8 mouse cellular contexts compared by ENCODE assay signal in the genomic region with DNA sequence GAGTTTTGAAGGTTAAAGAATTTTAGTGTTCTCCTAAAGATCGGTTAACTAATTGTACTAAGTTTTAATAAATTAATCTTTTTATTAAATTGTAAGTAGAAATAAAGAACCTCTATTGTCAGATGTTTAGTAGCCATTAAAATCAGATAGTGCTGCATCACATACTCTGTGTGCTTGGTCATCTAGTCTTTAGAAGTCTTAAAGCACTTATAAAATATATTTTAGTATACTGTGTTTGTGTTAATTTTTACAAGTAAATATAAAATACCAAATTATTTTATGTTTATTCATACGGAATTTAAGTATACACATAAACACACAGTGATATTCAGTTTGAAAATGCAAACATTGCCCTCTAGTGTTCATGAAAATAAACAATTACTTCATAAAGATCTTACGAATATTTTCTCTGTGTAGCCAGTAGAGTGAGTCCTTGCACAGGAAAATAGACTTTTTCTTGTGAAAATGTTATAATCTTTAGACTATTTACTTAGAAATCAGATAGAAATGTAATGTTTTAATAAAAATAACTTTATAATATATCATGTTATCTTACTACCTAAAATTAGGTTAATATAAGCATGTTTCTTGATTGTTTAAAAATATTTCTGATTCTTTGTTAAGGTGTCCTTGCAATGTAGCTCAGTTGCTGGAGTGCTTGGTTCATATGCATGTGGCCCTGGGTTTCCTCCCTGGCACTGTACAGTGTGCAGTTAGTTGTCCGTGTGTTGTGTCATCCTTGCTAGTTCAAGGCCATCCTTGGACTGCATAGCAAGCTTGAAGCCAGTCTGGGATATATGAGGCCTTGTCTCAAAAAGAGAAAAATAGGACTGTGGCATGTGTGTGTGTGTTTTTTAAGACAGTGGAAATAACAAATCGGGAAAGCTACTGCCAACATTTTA. TPM values are rescaled to one million over a fixed set of nuclear protein-coding genes. Genes with fewer than 3 reads are reported as not detected.
DNase-seq lines count a peak whose midpoint lies in the region; ATAC-seq lines count a peak whose summit lies in the region.

No protein-coding gene starts in this region.

- 86% methylated on average over 5 of the region's 5 CpGs for WGBS in neural tube, embryonic 11.5 days
- 71% methylated on average over 5 of the region's 5 CpGs for WGBS in kidney, embryonic 16.5 days

- peak; percentile 55 for DNase-seq in cerebellum, adult 9-10 months
- DNase-seq in cerebellum, adult 18-20 months: no peak
- DNase-seq in neural tube, embryonic 11.5 days (ENCODE audit: low spot score): no peak
- no peak for DNase-seq in neural tube, embryonic 10.5 days (ENCODE audit: extremely low spot score, low spot score)
- DNase-seq in induced T-regulatory cell, adult 2 months (ENCODE audit: low read depth): peak; percentile 69
- DNase-seq in urinary bladder, postnatal 36 days (ENCODE audit: low spot score in 2 of 2): no peak
- DNase-seq in cerebellum, adult 11-12 months: no peak

- no peaks in the 10 kb centered on the region for H3K27me3 ChIP-seq in neural tube, embryonic 11.5 days (ENCODE audit: control insufficient read depth, insufficient read depth, low read length)
- H3K27me3 ChIP-seq in kidney, embryonic 16.5 days (ENCODE audit: insufficient read depth, low read length): no peaks in the 10 kb centered on the region

- no peaks in the 10 kb centered on the region for H3K4me1 ChIP-seq in neural tube, embryonic 11.5 days (ENCODE audit: control insufficient read depth, insufficient read depth, low read length)
- H3K4me1 ChIP-seq in kidney, embryonic 16.5 days (ENCODE audit: insufficient read depth, low read length): no peaks in the 10 kb centered on the region

- peak; percentile 60; the same call in 1 of the 2 replicates for ATAC-seq in neural tube, embryonic 11.5 days (ENCODE audit: insufficient read depth, low FRiP score, low TSS enrichment)
- no peak for ATAC-seq in kidney, embryonic 16.5 days (ENCODE audit: low FRiP score, low TSS enrichment)

- H3K27ac ChIP-seq in neural tube, embryonic 11.5 days (ENCODE audit: low read depth, low read length): no peak overlapping the region
- no peak overlapping the region for H3K27ac ChIP-seq in kidney, embryonic 16.5 days (ENCODE audit: low read length)

- H3K4me2 ChIP-seq in neural tube, embryonic 11.5 days (ENCODE audit: low read depth): no peak overlapping the region
- no peak overlapping the region for H3K4me2 ChIP-seq in kidney, embryonic 16.5 days (replicated peaks; ENCODE audit: low read depth, low read length)

- no peak overlapping the region for H3K9ac ChIP-seq in neural tube, embryonic 11.5 days (ENCODE audit: low read length)
- H3K9ac ChIP-seq in kidney, embryonic 16.5 days (replicated peaks; ENCODE audit: low read length): no peak overlapping the region

- no peaks in the 10 kb centered on the region for H3K36me3 ChIP-seq in neural tube, embryonic 11.5 days (ENCODE audit: control insufficient read depth, insufficient read depth, low read length)
- H3K36me3 ChIP-seq in kidney, embryonic 16.5 days (ENCODE audit: insufficient read depth, low read length): peaks cover 6% of the 10 kb centered on the region; the same call in 1 of the 2 replicates

- H3K4me3 ChIP-seq in neural tube, embryonic 11.5 days (ENCODE audit: low read depth, low read length): no peak overlapping the region
- H3K4me3 ChIP-seq in kidney, embryonic 16.5 days (ENCODE audit: low read length): no peak overlapping the region

- H3K9me3 ChIP-seq in neural tube, embryonic 11.5 days (ENCODE audit: control insufficient read depth, low read length): no peaks in the 10 kb centered on the region
- no peaks in the 10 kb centered on the region for H3K9me3 ChIP-seq in kidney, embryonic 16.5 days (ENCODE audit: low read length)

RNA-seq across cellular contexts. Expression of a gene that starts 13.1 kb away (rescaled TPM):
- 59.0 and 61.9 TPM in 2 replicates for polyA plus RNA-seq in neural tube, embryonic 11.5 days (2014; fragmentation: Nextera tagmentation; extraction: Ambion mirVana)
- 47.3 and 49.8 TPM in 2 replicates for polyA plus RNA-seq in kidney, embryonic 16.5 days (2015; fragmentation: Nextera tagmentation; extraction: Ambion mirVana)

RNA-seq across cellular contexts. Expression of a gene that starts 13.5 kb away (rescaled TPM):
- polyA plus RNA-seq in neural tube, embryonic 11.5 days (2014; fragmentation: Nextera tagmentation; extraction: Ambion mirVana): 190 and 201 TPM in 2 replicates
- polyA plus RNA-seq in kidney, embryonic 16.5 days (2015; fragmentation: Nextera tagmentation; extraction: Ambion mirVana): 153 TPM in 2 replicates

Comparison
In these comparisons a context has a peak if more than half of its experiments do, and no peak if none do; other contexts are left out.
1. DNase-seq: peak in cerebellum, adult 9-10 months (single experiment) and induced T-regulatory cell, adult 2 months (single experiment); none in cerebellum, adult 18-20 months (0 of 2), neural tube, embryonic 11.5 days (single experiment), neural tube, embryonic 10.5 days (single experiment), urinary bladder, postnatal 36 days (0 of 2) and cerebellum, adult 11-12 months (single experiment).